Mouse (Mus musculus) cerebral cortex, adult 2 months (tissue): Measurements from ENCODE around the gene Kmt2c.

ENCODE experiments used
- WGBS: fragments of 180-500 bp; shearing (Covaris S2); methylation state at CpG from one replicate; pipeline ENCODE4 v1.1.7; 2018; 5-methylcytosine and 5-hydroxymethylcytosine counted together

The Kmt2c gene

GRCm38 (mm10) chr5:25515767-25516166 is 17.2 kb upstream of the Kmt2c start, which contains the start of gene Cct8l1:
Gene Cct8l1, plus strand, starts transcription at chr5:25516067.
- WGBS = 95% methylated on average over 5 of the region's 5 CpGs

GRCm38 (mm10) chr5:25506041-25506440 is 7.5 kb upstream of the Kmt2c start:
- 85% methylated on average over 5 of the region's 5 CpGs for whole genome bisulfite sequencing

GRCm38 (mm10) chr5:25500686-25501085 is 2.1 kb upstream of the Kmt2c start:
- WGBS = 63% methylated on average over 7 of the region's 7 CpGs

- under 1% methylated on average over 77 of the region's 90 CpGs for WGBS
Measured at GRCm38 (mm10) chr5:25499423-25500398, 1.1 kb upstream of the Kmt2c start.

- 5% methylated on average over 53 of the region's 87 CpGs for WGBS
Measured at GRCm38 (mm10) chr5:25498821-25499422, 339 bp upstream of the Kmt2c start.

GRCm38 (mm10) chr5:25497720-25498345 is 750 bp downstream of the Kmt2c start:
- WGBS = 2% methylated on average over 72 of the region's 78 CpGs

- 1% methylated on average over 10 of the region's 10 CpGs for WGBS
Measured at GRCm38 (mm10) chr5:25497369-25497719, 1.2 kb downstream of the Kmt2c start.

GRCm38 (mm10) chr5:25496652-25497051 is 1.9 kb downstream of the Kmt2c start:
- 39% methylated on average over 2 of the region's 2 CpGs for WGBS

- WGBS = 72% methylated on average over 2 of the region's 2 CpGs
Measured at GRCm38 (mm10) chr5:25475789-25476188, 22.8 kb downstream of the Kmt2c start.

GRCm38 (mm10) chr5:25472070-25472469 is 26.5 kb downstream of the Kmt2c start:
- WGBS = 12% methylated on average over 6 of the region's 6 CpGs

- WGBS = 74% methylated on average over 1 of the region's 1 CpGs
Measured at GRCm38 (mm10) chr5:25461956-25462355, 36.6 kb downstream of the Kmt2c start.

GRCm38 (mm10) chr5:25452691-25453090 is 45.9 kb downstream of the Kmt2c start:
- WGBS = 80% methylated on average over 2 of the region's 2 CpGs

- WGBS = 93% methylated on average over 1 of the region's 1 CpGs
Measured at GRCm38 (mm10) chr5:25437508-25437907, 61.1 kb downstream of the Kmt2c start.

GRCm38 (mm10) chr5:25436081-25436480 is 62.5 kb downstream of the Kmt2c start:
- 5% methylated on average over 3 of the region's 3 CpGs for WGBS

- 30% methylated on average over 1 of the region's 1 CpGs for WGBS
Measured at GRCm38 (mm10) chr5:25422576-25422975, 76.0 kb downstream of the Kmt2c start.

- 19% methylated on average over 3 of the region's 3 CpGs for whole genome bisulfite sequencing
Measured at GRCm38 (mm10) chr5:25420601-25421000, 78.0 kb downstream of the Kmt2c start.

GRCm38 (mm10) chr5:25396727-25397126 is 101.9 kb downstream of the Kmt2c start:
- WGBS = 91% methylated on average over 2 of the region's 2 CpGs

- WGBS = 94% methylated on average over 2 of the region's 2 CpGs
Measured at GRCm38 (mm10) chr5:25392655-25393054, 105.9 kb downstream of the Kmt2c start.

- WGBS = 72% methylated on average over 11 of the region's 11 CpGs
Measured at GRCm38 (mm10) chr5:25383581-25383980, 115.0 kb downstream of the Kmt2c start.

- 95% methylated on average over 2 of the region's 2 CpGs for WGBS
Measured at GRCm38 (mm10) chr5:25368420-25368819, 130.2 kb downstream of the Kmt2c start.

- WGBS = 79% methylated on average over 1 of the region's 1 CpGs
Measured at GRCm38 (mm10) chr5:25367126-25367525, 131.5 kb downstream of the Kmt2c start.

GRCm38 (mm10) chr5:25353509-25353908 is 145.1 kb downstream of the Kmt2c start:
- 31% methylated on average over 2 of the region's 2 CpGs for WGBS
